ENCODE assay signal across 7 mouse cellular contexts in the genomic region with DNA sequence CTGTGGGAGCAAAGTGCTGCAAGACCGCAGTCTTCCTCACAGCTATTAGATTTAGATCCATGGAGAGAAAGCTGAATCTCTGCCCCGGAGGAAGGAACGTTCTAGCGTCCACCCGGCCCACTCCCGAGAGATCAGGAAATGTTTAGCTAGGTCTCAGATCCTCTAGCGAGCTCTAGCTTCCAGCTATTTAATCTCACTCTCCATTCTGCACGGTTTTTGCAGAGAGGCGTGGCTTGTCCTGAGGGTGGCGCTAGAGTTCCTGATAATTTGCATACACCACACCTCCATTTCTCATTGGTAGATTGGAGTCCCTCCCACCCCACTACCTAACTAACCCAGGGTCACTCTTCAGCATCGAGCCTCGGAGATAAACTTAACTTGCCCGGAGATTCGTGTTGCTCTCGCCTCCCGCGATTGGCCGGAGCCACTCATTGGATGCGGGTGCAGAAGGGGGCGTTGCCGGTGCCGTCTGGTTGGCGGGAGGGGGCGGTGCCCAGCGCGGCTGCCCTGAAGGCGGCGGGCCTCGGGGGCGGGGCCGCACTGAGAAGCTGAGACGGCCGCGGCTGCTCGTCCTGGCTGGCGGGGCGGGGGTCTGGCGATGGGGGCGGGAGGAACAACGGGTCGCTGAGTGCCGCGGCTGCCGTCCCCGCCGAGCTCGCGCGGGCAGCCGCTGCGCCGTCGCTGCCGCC. TPM values are rescaled to one million over a fixed set of nuclear protein-coding genes. Genes with fewer than 3 reads are reported as not detected.
A peak's percentile ranks its signal among the peaks of the same experiment; 100 is the strongest.
DNase-seq lines count a peak whose midpoint lies in the region; ATAC-seq lines count a peak whose summit lies in the region.

No protein-coding gene starts in this region.

- H3K36me3 ChIP-seq in embryonic facial prominence, embryonic 11.5 days (replicated peaks; ENCODE audit: control insufficient read depth, insufficient read depth, low read depth, low read length), result no peaks in the 10 kb centered on the region
- no peaks in the 10 kb centered on the region for H3K36me3 ChIP-seq in limb, embryonic 10.5 days
- no peaks in the 10 kb centered on the region for H3K36me3 ChIP-seq in midbrain, embryonic 13.5 days

- under 1% methylated on average over 54 of the region's 54 CpGs for WGBS in embryonic facial prominence, embryonic 11.5 days
- WGBS in limb, embryonic 10.5 days, result under 1% methylated on average over 52 of the region's 54 CpGs
- under 1% methylated on average over 52 of the region's 54 CpGs for WGBS in midbrain, embryonic 13.5 days

- H3K9ac ChIP-seq in embryonic facial prominence, embryonic 11.5 days (replicated peaks; ENCODE audit: low read length), result peak overlapping the region; percentile 76
- peak overlapping the region; percentile 95 for H3K9ac ChIP-seq in midbrain, embryonic 13.5 days (replicated peaks)

- no peaks in the 10 kb centered on the region for H3K27me3 ChIP-seq in embryonic facial prominence, embryonic 11.5 days (ENCODE audit: control insufficient read depth, insufficient read depth, low read length)
- no peaks in the 10 kb centered on the region for H3K27me3 ChIP-seq in limb, embryonic 10.5 days (ENCODE audit: low read depth, poor library complexity, severe bottlenecking)
- H3K27me3 ChIP-seq in midbrain, embryonic 13.5 days, result no peaks in the 10 kb centered on the region

- H3K4me3 ChIP-seq in embryonic facial prominence, embryonic 11.5 days (ENCODE audit: low read depth, low read length), result peak overlapping the region; percentile 67
- peak overlapping the region; percentile 95 for H3K4me3 ChIP-seq in limb, embryonic 10.5 days
- peak overlapping the region; percentile 94 for H3K4me3 ChIP-seq in midbrain, embryonic 13.5 days (replicated peaks)

- H3K27ac ChIP-seq in embryonic facial prominence, embryonic 11.5 days (replicated peaks; ENCODE audit: low read depth, low read length), result peak overlapping the region; percentile 82
- H3K27ac ChIP-seq in limb, embryonic 10.5 days, result peak overlapping the region; percentile 97
- H3K27ac ChIP-seq in midbrain, embryonic 13.5 days, result peak overlapping the region; percentile 97

- peak; percentile 99 for DNase-seq in adrenal gland, postnatal 14 days
- peak; percentile 98 for DNase-seq in embryonic facial prominence, embryonic 11.5 days (ENCODE audit: low spot score)
- DNase-seq in kidney, adult 11 months, result peak; percentile 100
- peak; percentile 94 for DNase-seq in limb, embryonic 10.5 days (ENCODE audit: low spot score)
- peak; percentile 90 for DNase-seq in spleen, adult 12 weeks (ENCODE audit: low spot score)

- H3K9me3 ChIP-seq in embryonic facial prominence, embryonic 11.5 days (replicated peaks; ENCODE audit: control insufficient read depth, low read length), result no peaks in the 10 kb centered on the region
- H3K9me3 ChIP-seq in limb, embryonic 10.5 days (replicated peaks), result no peaks in the 10 kb centered on the region
- H3K9me3 ChIP-seq in midbrain, embryonic 13.5 days, result no peaks in the 10 kb centered on the region

- H3K4me2 ChIP-seq in embryonic facial prominence, embryonic 11.5 days (ENCODE audit: low read depth, low read length), result peak overlapping the region; percentile 44
- H3K4me2 ChIP-seq in midbrain, embryonic 13.5 days (replicated peaks), result peak overlapping the region; percentile 65

- H3K4me1 ChIP-seq in embryonic facial prominence, embryonic 11.5 days (ENCODE audit: control insufficient read depth, insufficient read depth, low read length), result peaks cover 4% of the 10 kb centered on the region; the same call in 1 of the 2 replicates
- H3K4me1 ChIP-seq in limb, embryonic 10.5 days, result peaks cover 15% of the 10 kb centered on the region
- H3K4me1 ChIP-seq in midbrain, embryonic 13.5 days (replicated peaks), result peaks cover 19% of the 10 kb centered on the region

- ATAC-seq in embryonic facial prominence, embryonic 11.5 days (replicated peaks; ENCODE audit: insufficient number of reproducible peaks, low FRiP score, low TSS enrichment, low read depth), result peak; percentile 99
- peak; percentile 86 for ATAC-seq in granulocyte monocyte progenitor cell, adult 5-6 weeks (replicated peaks; ENCODE audit: poor library complexity, severe bottlenecking)
- peak; percentile 99 for ATAC-seq in midbrain, embryonic 13.5 days

RNA-seq across cellular contexts. Expression of a gene that starts 1.1 kb away (rescaled TPM):
- total RNA-seq in adrenal gland, postnatal 14 days (2021), result 41.2 and 45.3 TPM in 2 replicates
- 27.5 and 27.6 TPM in 2 replicates for polyA plus RNA-seq in embryonic facial prominence, embryonic 11.5 days (2014; fragmentation: Nextera tagmentation; extraction: Ambion mirVana)
- 5.5 and 8.3 TPM in 2 replicates for total RNA-seq in granulocyte monocyte progenitor cell, adult 5-6 weeks (2014; fragmentation: Nextera tagmentation)
- total RNA-seq in granulocyte monocyte progenitor cell, adult 5-6 weeks (2017), result 5.5 and 6.4 TPM in 2 replicates
- polyA plus RNA-seq in limb, embryonic 10.5 days (2016; fragmentation: Nextera tagmentation; extraction: Ambion mirVana), result 13.2 and 22.9 TPM in 2 replicates
- polyA plus RNA-seq in midbrain, embryonic 13.5 days (2015; fragmentation: Nextera tagmentation; extraction: Ambion mirVana), result 17.6 and 18.8 TPM in 2 replicates

Comparison
In these comparisons a context has a peak if more than half of its experiments do, and no peak if none do; other contexts are left out.
1. Peak in every context shown above with its lines: DNase-seq, ATAC-seq, H3K4me3 ChIP-seq and H3K27ac ChIP-seq.